Mouse (Mus musculus) bone marrow macrophage, adult 2 months (primary cell): ENCODE measurements around the gene Art2b.

Experiments
- CTCF ChIP-seq: IDR thresholded peaks from 2 replicates; pipeline ENCODE4 v1.5.1; 2012; ENCODE audit warnings: low read depth, mild to moderate bottlenecking, low read length, moderate library complexity
- POLR2A ChIP-seq: IDR thresholded peaks from 2 replicates; pipeline ENCODE4 v1.6.1; 2012; ENCODE audit warnings: mild to moderate bottlenecking, low read depth, low read length, borderline replicate concordance

- no peak for TF ChIP-seq CTCF
- TF ChIP-seq POLR2A, result no peak
Measured at GRCm38 (mm10) chr7:101624283-101624682, 38.9 kb upstream of the Art2b start.
